Mouse (Mus musculus) CH12.LX (cell line): ENCODE measurements around the gene Dazl.

Experiments
- CHD1 ChIP-seq: IDR thresholded peaks from 2 replicates; pipeline ENCODE4 v1.6.1; 2012; ENCODE audit warnings: low read depth, low read length, improper control_type of control experiment, inconsistent platforms
- CHD2 ChIP-seq: IDR thresholded peaks from 2 replicates; pipeline ENCODE4 v1.6.1; 2011; ENCODE audit warnings: low read length, improper control_type of control experiment
- CTCF ChIP-seq, 2 experiments: IDR thresholded peaks in 1 of 2; conservative IDR thresholded peaks in 1 of 2; 2 replicates each; pipeline ENCODE4 v1.5.1; 2011 to 2012; ENCODE audit warnings: low read depth in 2 of 2, low read length in 2 of 2, improper control_type of control experiment in 1 of 2, inconsistent platforms in 1 of 2, mild to moderate bottlenecking in 1 of 2, moderate library complexity in 1 of 2
- E2F4 ChIP-seq: IDR thresholded peaks from 2 replicates; pipeline ENCODE4 v1.6.1; 2011; ENCODE audit warnings: low read depth, low read length, improper control_type of control experiment; ENCODE audit not compliant: insufficient replicate concordance
- EP300 ChIP-seq: IDR thresholded peaks from 2 replicates; pipeline ENCODE4 v1.6.1; 2011; ENCODE audit warnings: low read length, improper control_type of control experiment
- JUND ChIP-seq: conservative IDR thresholded peaks from 2 replicates; pipeline ENCODE4 v1.6.1; 2011; ENCODE audit warnings: low read depth, low read length, improper control_type of control experiment
- MAFK ChIP-seq: IDR thresholded peaks from 2 replicates; pipeline ENCODE4 v1.6.1; 2011; ENCODE audit warnings: low read length, improper control_type of control experiment; ENCODE audit not compliant: insufficient replicate concordance
- MAZ ChIP-seq: IDR thresholded peaks from 2 replicates; pipeline ENCODE4 v1.6.1; 2012; ENCODE audit warnings: low read depth, mild to moderate bottlenecking, inconsistent platforms, low read length, improper control_type of control experiment, moderate library complexity
- NELFE ChIP-seq: IDR thresholded peaks from 2 replicates; pipeline ENCODE4 v1.6.1; 2011; ENCODE audit warnings: low read depth, low read length, improper control_type of control experiment
- POLR2A ChIP-seq: IDR thresholded peaks from 2 replicates; pipeline ENCODE4 v1.6.1; 2011; ENCODE audit warnings: low read depth, mild to moderate bottlenecking, improper control_type of control experiment, low read length
- POLR2AphosphoS2 ChIP-seq: IDR thresholded peaks from 2 replicates; pipeline ENCODE4 v1.6.1; 2011; ENCODE audit warnings: low read depth, low read length, improper control_type of control experiment
- TCF12 ChIP-seq: IDR thresholded peaks from 2 replicates; pipeline ENCODE4 v1.6.1; 2014; ENCODE audit warnings: low read depth, mild to moderate bottlenecking, inconsistent platforms, low read length, improper control_type of control experiment
- UBTF ChIP-seq: IDR thresholded peaks from 2 replicates; pipeline ENCODE4 v1.6.1; 2012; ENCODE audit warnings: low read depth, mild to moderate bottlenecking, inconsistent platforms, low read length, improper control_type of control experiment, moderate library complexity
- ZKSCAN1 ChIP-seq: IDR thresholded peaks from 2 replicates; pipeline ENCODE4 v1.6.1; 2012; ENCODE audit warnings: low read depth, inconsistent platforms, low read length, improper control_type of control experiment, borderline replicate concordance

GRCm38 (mm10) chr17:50260856-50261255 is 32.6 kb downstream of the Dazl start:
- TF ChIP-seq CHD2 (no peak), TCF12 (no peak), NELFE (no peak), CHD1 (no peak), POLR2AphosphoS2 (no peak), ZKSCAN1 (no peak), E2F4 (no peak), POLR2A (no peak), EP300 (no peak), MAFK (no peak), CTCF (conservative IDR thresholded peaks at IDR 0.05 in 1 of 2, IDR thresholded peaks at IDR 0.05 in 1 of 2; ENCODE audit: low read depth in 2 of 2, low read length in 2 of 2) (no peak), JUND (no peak), UBTF (no peak), MAZ (no peak)
